Mouse (Mus musculus): Measurements from ENCODE around the gene Psme4. TPM values are rescaled to one million over a fixed set of nuclear protein-coding genes. Genes with fewer than 3 reads are reported as not detected.
A peak's percentile ranks its signal among the peaks of the same experiment; 100 is the strongest.

Gene Psme4
- polyA plus RNA-seq, 1 experiment from 2014 or later = 17.0 TPM

DNA sequence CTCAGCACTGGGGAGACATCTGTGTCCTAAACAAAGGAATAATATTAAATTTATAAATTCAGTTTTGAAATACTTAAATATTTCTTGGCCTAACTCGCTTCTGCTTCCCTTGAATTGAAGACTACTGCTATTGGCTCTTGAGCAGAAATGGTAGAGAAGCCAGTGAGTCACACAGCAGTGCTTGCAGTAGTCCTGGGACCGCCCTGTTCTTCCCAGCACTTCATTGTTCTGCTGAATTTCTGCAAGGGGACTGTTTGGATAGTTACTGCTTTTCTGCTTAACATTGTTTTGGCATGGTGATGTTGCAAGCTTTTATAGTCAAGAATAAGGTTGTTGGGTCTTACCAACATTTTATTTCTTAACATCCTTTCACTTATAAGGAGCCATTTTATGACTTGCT lies 25.7 kb downstream of the Psme4 start:
- Histone ChIP-seq H3K4me2 (ENCODE audit: low read length) (no peak overlapping the region), H3K4me1 (replicated peaks; ENCODE audit: insufficient read depth, low read length) (no peaks in the 10 kb centered on the region)

DNA sequence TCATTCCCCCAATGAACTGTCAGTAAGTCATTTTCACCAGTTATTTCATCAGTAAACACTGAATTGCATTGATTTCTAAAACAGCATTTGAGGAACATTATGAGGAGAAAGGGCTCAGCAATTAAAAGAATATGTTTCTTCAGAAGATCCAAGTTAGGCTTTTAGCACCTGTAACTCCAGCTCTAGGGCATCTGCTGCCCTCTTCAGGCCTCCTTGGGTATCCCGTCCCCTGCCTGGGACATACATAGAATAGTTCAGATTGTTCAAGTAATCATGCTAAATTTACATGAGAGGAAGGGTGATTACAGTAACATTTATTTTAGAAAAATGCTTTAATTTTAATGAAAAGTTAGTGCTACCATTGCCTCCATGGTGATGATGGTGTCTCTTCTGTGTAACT lies 28.0 kb downstream of the Psme4 start:
- DNase-seq (ENCODE audit: low spot score) = peak; percentile 78
- Histone ChIP-seq H3K9ac (ENCODE audit: low read depth, low read length) (no peak overlapping the region), H3K9me3 (replicated peaks; ENCODE audit: low read length) (no peaks in the 10 kb centered on the region), H3K27ac (no peak overlapping the region), H3K4me1 (replicated peaks; ENCODE audit: insufficient read depth, low read length) (no peaks in the 10 kb centered on the region), H3K27me3 (ENCODE audit: insufficient read depth, low read length) (no peaks in the 10 kb centered on the region), H3K36me3 (ENCODE audit: insufficient read depth, low read length) (0 out of 2 replicates have a peak, but pooled peaks cover 4% of the 10 kb centered on the region), H3K4me2 (ENCODE audit: low read length) (no peak overlapping the region), H3K4me3 (replicated peaks; ENCODE audit: low read depth, low read length) (no peak overlapping the region)
- peak; percentile 81 for TF ChIP-seq CTCF (IDR thresholded peaks at IDR 0.05; ENCODE audit: low read depth)
- ATAC-seq (replicated peaks; ENCODE audit: low FRiP score, low read depth) = no peak
- WGBS = 88% methylated on average over 1 of the region's 1 CpGs

More for the DNA sequence above, 25.7 kb downstream of the Psme4 start:
- no peaks in the 10 kb centered on the region for H3K9me3 ChIP-seq (replicated peaks; ENCODE audit: low read length)
- DNase-seq (ENCODE audit: low spot score) (no peak), ATAC-seq (replicated peaks; ENCODE audit: low FRiP score, low read depth) (no peak)
- no peak overlapping the region for H3K9ac ChIP-seq (ENCODE audit: low read depth, low read length)
- no peak overlapping the region for H3K27ac ChIP-seq
- H3K36me3 ChIP-seq (ENCODE audit: insufficient read depth, low read length) = 0 out of 2 replicates have a peak, but pooled peaks cover 4% of the 10 kb centered on the region
- no peak for TF ChIP-seq CTCF (IDR thresholded peaks at IDR 0.05; ENCODE audit: low read depth)
- H3K4me3 ChIP-seq (replicated peaks; ENCODE audit: low read depth, low read length) = no peak overlapping the region
- WGBS = 92% methylated on average over 2 of the region's 2 CpGs
- no peaks in the 10 kb centered on the region for H3K27me3 ChIP-seq (ENCODE audit: insufficient read depth, low read length)

- H3K9ac ChIP-seq (ENCODE audit: low read depth, low read length) = no peak overlapping the region
These were observed 28.6 kb downstream of the Psme4 start for GRCm38 (mm10) chr11:30800091-30800490.

DNA sequence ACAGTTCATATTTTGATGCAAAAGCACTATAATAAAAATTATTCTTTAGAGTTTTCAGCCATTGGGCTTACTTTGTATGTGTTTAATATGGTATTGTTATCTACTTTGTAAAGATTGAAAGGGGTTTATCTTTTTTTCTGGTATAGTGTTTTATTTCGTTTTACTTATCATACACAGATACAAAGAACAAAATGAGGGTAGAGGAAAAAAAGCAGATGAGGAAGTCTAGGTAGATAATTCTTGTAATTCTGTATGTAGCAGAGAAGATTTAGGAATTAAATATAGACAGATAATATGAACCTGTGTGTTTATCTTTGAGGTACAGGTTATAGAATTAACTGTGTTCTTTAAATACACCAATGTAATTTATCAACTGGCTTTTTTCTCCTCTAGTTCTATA lies 30.9 kb downstream of the Psme4 start:
- H3K36me3 ChIP-seq (ENCODE audit: insufficient read depth, low read length) = no peaks in the 10 kb centered on the region
- no peak for DNase-seq (ENCODE audit: low spot score)

More at GRCm38 (mm10) chr11:30800091-30800490, 28.6 kb downstream of the Psme4 start:
- DNase-seq (ENCODE audit: low spot score) (no peak), ATAC-seq (replicated peaks; ENCODE audit: low FRiP score, low read depth) (no peak)
- Histone ChIP-seq H3K4me2 (ENCODE audit: low read length) (no peak overlapping the region), H3K9me3 (replicated peaks; ENCODE audit: low read length) (no peaks in the 10 kb centered on the region), H3K4me3 (replicated peaks; ENCODE audit: low read depth, low read length) (no peak overlapping the region), H3K4me1 (replicated peaks; ENCODE audit: insufficient read depth, low read length) (no peaks in the 10 kb centered on the region), H3K27me3 (ENCODE audit: insufficient read depth, low read length) (no peaks in the 10 kb centered on the region), H3K36me3 (ENCODE audit: insufficient read depth, low read length) (no peaks in the 10 kb centered on the region), H3K27ac (no peak overlapping the region)
- TF ChIP-seq CTCF (IDR thresholded peaks at IDR 0.05; ENCODE audit: low read depth) = no peak

DNA sequence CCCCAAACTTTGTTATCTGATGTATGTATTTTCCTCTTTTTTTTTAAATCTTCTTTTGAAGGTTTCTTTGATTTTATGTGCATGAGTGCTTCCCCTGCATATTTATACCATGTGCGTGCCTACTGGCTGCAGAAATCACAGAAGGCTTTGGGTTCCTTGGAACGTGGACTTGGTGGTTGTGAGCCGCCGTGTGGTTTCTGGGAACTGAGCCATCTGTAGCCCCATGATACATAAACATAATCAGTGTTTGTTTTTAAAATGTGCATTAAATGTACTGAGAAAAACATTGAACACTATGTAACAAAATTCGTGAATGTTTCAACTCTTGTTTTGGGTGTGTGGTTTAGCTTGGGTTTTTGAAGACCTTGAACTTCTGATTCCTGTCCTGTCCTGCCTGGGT lies 49.6 kb downstream of the Psme4 start:
- H3K36me3 ChIP-seq (ENCODE audit: insufficient read depth, low read length) = peaks cover 24% of the 10 kb centered on the region
- 82% methylated on average over 5 of the region's 5 CpGs for WGBS
- DNase-seq (ENCODE audit: low spot score) = no peak

More for the DNA sequence above, 30.9 kb downstream of the Psme4 start:
- Histone ChIP-seq H3K9me3 (replicated peaks; ENCODE audit: low read length) (no peaks in the 10 kb centered on the region), H3K4me2 (ENCODE audit: low read length) (no peak overlapping the region), H3K4me1 (replicated peaks; ENCODE audit: insufficient read depth, low read length) (no peaks in the 10 kb centered on the region), H3K27ac (no peak overlapping the region), H3K4me3 (replicated peaks; ENCODE audit: low read depth, low read length) (no peak overlapping the region), H3K9ac (ENCODE audit: low read depth, low read length) (no peak overlapping the region), H3K27me3 (ENCODE audit: insufficient read depth, low read length) (no peaks in the 10 kb centered on the region)
- TF ChIP-seq CTCF (IDR thresholded peaks at IDR 0.05; ENCODE audit: low read depth) = no peak
- ATAC-seq (replicated peaks; ENCODE audit: low FRiP score, low read depth) = no peak
- WGBS = 91% methylated on average over 1 of the region's 1 CpGs

GRCm38 (mm10) chr11:30838793-30839192 lies 67.3 kb downstream of the Psme4 start:
- ATAC-seq (replicated peaks; ENCODE audit: low FRiP score, low read depth) (no peak), DNase-seq (ENCODE audit: low spot score) (no peak)
- Histone ChIP-seq H3K4me2 (ENCODE audit: low read length) (no peak overlapping the region), H3K27me3 (ENCODE audit: insufficient read depth, low read length) (no peaks in the 10 kb centered on the region), H3K4me3 (replicated peaks; ENCODE audit: low read depth, low read length) (no peak overlapping the region), H3K9ac (ENCODE audit: low read depth, low read length) (no peak overlapping the region), H3K27ac (no peak overlapping the region), H3K36me3 (ENCODE audit: insufficient read depth, low read length) (peaks cover 40% of the 10 kb centered on the region), H3K9me3 (replicated peaks; ENCODE audit: low read length) (no peaks in the 10 kb centered on the region), H3K4me1 (replicated peaks; ENCODE audit: insufficient read depth, low read length) (no peaks in the 10 kb centered on the region)
- TF ChIP-seq CTCF (IDR thresholded peaks at IDR 0.05; ENCODE audit: low read depth) = no peak
- WGBS = 94% methylated on average over 2 of the region's 2 CpGs

More for the DNA sequence above, 49.6 kb downstream of the Psme4 start:
- Histone ChIP-seq H3K4me3 (replicated peaks; ENCODE audit: low read depth, low read length) (no peak overlapping the region), H3K27me3 (ENCODE audit: insufficient read depth, low read length) (no peaks in the 10 kb centered on the region), H3K9me3 (replicated peaks; ENCODE audit: low read length) (no peaks in the 10 kb centered on the region), H3K27ac (no peak overlapping the region), H3K9ac (ENCODE audit: low read depth, low read length) (no peak overlapping the region), H3K4me2 (ENCODE audit: low read length) (no peak overlapping the region), H3K4me1 (replicated peaks; ENCODE audit: insufficient read depth, low read length) (no peaks in the 10 kb centered on the region)
- no peak for TF ChIP-seq CTCF (IDR thresholded peaks at IDR 0.05; ENCODE audit: low read depth)
- ATAC-seq (replicated peaks; ENCODE audit: low FRiP score, low read depth) = no peak

- no peak for TF ChIP-seq CTCF (IDR thresholded peaks at IDR 0.05; ENCODE audit: low read depth)
- ATAC-seq (replicated peaks; ENCODE audit: low FRiP score, low read depth) (no peak), DNase-seq (ENCODE audit: low spot score) (no peak)
- no peak overlapping the region for H3K4me2 ChIP-seq (ENCODE audit: low read length)
- no peaks in the 10 kb centered on the region for H3K9me3 ChIP-seq (replicated peaks; ENCODE audit: low read length)
- H3K9ac ChIP-seq (ENCODE audit: low read depth, low read length) = no peak overlapping the region
- no peaks in the 10 kb centered on the region for H3K4me1 ChIP-seq (replicated peaks; ENCODE audit: insufficient read depth, low read length)
- peaks cover 33% of the 10 kb centered on the region for H3K36me3 ChIP-seq (ENCODE audit: insufficient read depth, low read length)
- H3K27ac ChIP-seq = no peak overlapping the region
- H3K27me3 ChIP-seq (ENCODE audit: insufficient read depth, low read length) = no peaks in the 10 kb centered on the region
- 89% methylated on average over 1 of the region's 1 CpGs for WGBS
- no peak overlapping the region for H3K4me3 ChIP-seq (replicated peaks; ENCODE audit: low read depth, low read length)
These were observed 72.8 kb downstream of the Psme4 start for GRCm38 (mm10) chr11:30844355-30844754.

All from kidney, postnatal 0 days (tissue).